Mouse (Mus musculus) MEL (cell line): ENCODE data around the gene Hdac4.

Experiments used
- CTCF ChIP-seq, 3 experiments: IDR thresholded peaks in 2 of 3; conservative IDR thresholded peaks in 1 of 3; 2 replicates each; pipeline ENCODE4 v1.5.1; 2011 to 2012; ENCODE audit warnings: low read length in 3 of 3, low read depth in 2 of 3, mild to moderate bottlenecking in 2 of 3, improper control_type of control experiment in 1 of 3, inconsistent platforms in 1 of 3, mixed read lengths in 1 of 3, moderate library complexity in 1 of 3; ENCODE audit not compliant: control insufficient read depth in 1 of 3, insufficient read depth in 1 of 3, poor library complexity in 1 of 3, severe bottlenecking in 1 of 3
- E2F4 ChIP-seq: IDR thresholded peaks from 2 replicates; pipeline ENCODE4 v1.6.1; 2011; ENCODE audit warnings: low read depth, low read length, improper control_type of control experiment, borderline replicate concordance
- EP300 ChIP-seq, 2 experiments: IDR thresholded peaks; 2 replicates each; pipeline ENCODE4 v1.6.1; 2011; ENCODE audit warnings: improper control_type of control experiment in 2 of 2, low read length in 2 of 2, low read depth in 1 of 2, mild to moderate bottlenecking in 1 of 2
- MAZ ChIP-seq: IDR thresholded peaks from 2 replicates; pipeline ENCODE4 v1.6.1; 2012; ENCODE audit warnings: low read depth, mild to moderate bottlenecking, inconsistent platforms, low read length, improper control_type of control experiment
- NRF1 ChIP-seq: IDR thresholded peaks from 2 replicates; pipeline ENCODE4 v1.6.1; 2014; ENCODE audit warnings: low read depth, mild to moderate bottlenecking, inconsistent platforms, low read length, improper control_type of control experiment, moderate library complexity; ENCODE audit not compliant: poor library complexity, insufficient read depth, severe bottlenecking
- TCF12 ChIP-seq: IDR thresholded peaks from 2 replicates; pipeline ENCODE4 v1.6.1; 2014; ENCODE audit warnings: low read depth, mild to moderate bottlenecking, inconsistent platforms, low read length, improper control_type of control experiment, moderate library complexity
- UBTF ChIP-seq: IDR thresholded peaks from 2 replicates; pipeline ENCODE4 v1.6.1; 2012; ENCODE audit warnings: low read depth, mild to moderate bottlenecking, inconsistent platforms, low read length, improper control_type of control experiment, moderate library complexity, borderline replicate concordance; ENCODE audit not compliant: insufficient read depth

DNA sequence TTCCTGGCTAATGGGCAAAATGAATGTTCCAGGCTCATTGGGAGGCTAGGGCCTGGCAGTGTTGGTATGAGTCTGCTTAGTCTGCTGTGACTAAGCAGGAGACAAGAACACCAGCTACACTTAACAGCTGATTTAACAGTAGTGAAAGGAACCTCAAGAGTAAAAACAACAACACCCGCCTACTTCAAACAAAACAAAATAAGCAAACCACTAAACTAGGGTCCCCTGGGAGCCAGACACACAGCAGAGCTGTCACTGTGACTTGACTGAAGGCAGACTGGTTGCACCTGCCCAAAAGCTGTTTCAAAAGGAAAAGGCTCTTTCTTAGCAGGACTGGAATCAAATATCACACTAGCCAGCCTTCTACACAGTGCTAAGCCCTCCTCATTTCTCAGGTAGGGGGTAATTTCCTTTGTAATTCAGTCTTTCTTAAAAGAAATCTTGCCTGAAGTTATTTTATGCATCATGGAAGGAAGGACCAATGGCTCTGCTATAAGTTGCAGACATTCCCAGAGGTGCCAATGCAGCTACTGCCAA, 109.2 kb downstream of the Hdac4 start:
- no peak for TF ChIP-seq CTCF (IDR thresholded peaks at IDR 0.05 in 2 of 3, conservative IDR thresholded peaks at IDR 0.05 in 1 of 3; ENCODE audit: control insufficient read depth in 1 of 3, insufficient read depth in 1 of 3, low read depth in 2 of 3, low read length in 3 of 3, poor library complexity in 1 of 3, severe bottlenecking in 1 of 3)
- no peak for TF ChIP-seq EP300 (IDR thresholded peaks at IDR 0.05; ENCODE audit: low read depth in 1 of 2, low read length in 2 of 2)
- TF ChIP-seq MAZ: no peak
- TF ChIP-seq UBTF: no peak
- TF ChIP-seq E2F4: no peak
- no peak for TF ChIP-seq TCF12
- no peak for TF ChIP-seq NRF1
